Mouse (Mus musculus): ENCODE measurements around the gene Tpd52l1. TPM values are rescaled to one million over a fixed set of nuclear protein-coding genes. Genes with fewer than 3 reads are reported as not detected.

Tpd52l1 gene
- polyA plus RNA-seq, 1 experiment from 2014 or later: 15.2 TPM

GRCm38 (mm10) chr10:31307024-31307598 lies 138.6 kb downstream of the Tpd52l1 start:
- Histone ChIP-seq H3K27me3 (replicated peaks; ENCODE audit: control insufficient read depth, insufficient read depth, low read length) (no peaks in the 10 kb centered on the region), H3K4me1 (ENCODE audit: control insufficient read depth, insufficient read depth, low read length) (no peaks in the 10 kb centered on the region), H3K27ac (ENCODE audit: low read length) (no peak overlapping the region), H3K4me2 (ENCODE audit: low read depth, low read length) (no peak overlapping the region), H3K9me3 (ENCODE audit: control insufficient read depth, low read length) (no peaks in the 10 kb centered on the region), H3K4me3 (ENCODE audit: low read length) (no peak overlapping the region), H3K36me3 (ENCODE audit: control insufficient read depth, insufficient read depth, low read length) (no peaks in the 10 kb centered on the region), H3K9ac (ENCODE audit: low read depth, low read length) (no peak overlapping the region)
- ATAC-seq: no peak
- WGBS: 33% methylated on average over 1 of the region's 1 CpGs

DNA sequence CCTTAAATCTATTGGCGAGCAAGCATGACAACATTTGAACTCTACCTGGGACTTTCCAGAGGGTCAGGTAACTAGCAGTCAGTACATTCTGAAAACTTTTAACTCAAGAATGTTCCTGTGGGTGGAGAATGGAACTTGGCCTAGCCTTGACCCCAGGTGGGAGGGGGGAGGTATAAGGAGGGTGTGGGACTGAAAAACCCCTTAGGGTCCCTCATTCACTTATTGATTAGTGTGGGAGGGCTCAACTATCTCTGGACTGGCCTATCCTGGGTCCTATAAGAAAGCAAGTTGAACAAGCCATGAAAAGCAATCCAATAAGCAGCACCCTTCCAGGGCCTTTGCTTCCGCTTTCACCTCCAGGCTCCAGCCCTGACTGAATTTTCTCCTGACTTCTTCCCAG lies 142.3 kb downstream of the Tpd52l1 start:
- Histone ChIP-seq H3K4me2 (ENCODE audit: low read depth, low read length) (no peak overlapping the region), H3K4me1 (ENCODE audit: control insufficient read depth, insufficient read depth, low read length) (no peaks in the 10 kb centered on the region), H3K27ac (ENCODE audit: low read length) (no peak overlapping the region), H3K4me3 (ENCODE audit: low read length) (no peak overlapping the region), H3K9ac (ENCODE audit: low read depth, low read length) (no peak overlapping the region), H3K27me3 (replicated peaks; ENCODE audit: control insufficient read depth, insufficient read depth, low read length) (no peaks in the 10 kb centered on the region), H3K9me3 (ENCODE audit: control insufficient read depth, low read length) (no peaks in the 10 kb centered on the region), H3K36me3 (ENCODE audit: control insufficient read depth, insufficient read depth, low read length) (no peaks in the 10 kb centered on the region)
- 95% methylated on average over 2 of the region's 2 CpGs for WGBS
- no peak for ATAC-seq

- no peak for ATAC-seq
- WGBS: 72% methylated on average over 1 of the region's 1 CpGs
- H3K4me3 ChIP-seq (ENCODE audit: low read length): no peak overlapping the region
Observed at GRCm38 (mm10) chr10:31300292-31300691, 145.5 kb downstream of the Tpd52l1 start.

DNA sequence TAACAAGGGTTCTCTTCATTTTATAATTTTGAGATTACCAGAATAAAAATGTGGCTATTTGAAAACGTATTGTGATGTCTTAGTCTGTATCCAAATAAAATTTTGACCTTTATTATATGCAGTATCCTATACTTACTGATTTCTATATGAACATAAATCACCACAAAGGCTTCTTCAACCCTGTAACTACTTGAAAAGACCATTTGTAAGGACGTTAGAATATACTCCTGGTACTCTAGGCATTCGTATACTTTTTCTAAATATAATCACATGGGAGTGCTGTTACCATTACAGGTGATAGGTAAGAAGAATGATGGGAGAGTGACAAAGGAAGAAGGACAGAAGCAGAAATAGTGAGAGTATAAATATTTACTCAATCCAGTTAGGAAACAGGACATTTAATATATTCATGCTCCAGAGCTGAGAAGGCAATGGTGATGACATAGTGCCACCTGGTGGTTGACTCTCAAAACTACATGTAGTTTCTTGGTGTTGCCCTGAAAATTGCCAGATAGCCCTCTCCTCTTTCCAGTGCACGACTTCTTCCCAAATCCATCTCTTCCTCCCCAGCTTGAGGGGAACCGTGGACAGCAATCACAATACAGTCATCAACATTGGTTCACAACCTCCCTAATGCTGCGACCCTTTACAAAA lies 146.7 kb downstream of the Tpd52l1 start:
- H3K4me2 ChIP-seq (ENCODE audit: low read depth, low read length): no peak overlapping the region
- 30% methylated on average over 6 of the region's 6 CpGs for WGBS
- no peak overlapping the region for H3K9ac ChIP-seq (ENCODE audit: low read depth, low read length)
- no peaks in the 10 kb centered on the region for H3K27me3 ChIP-seq (replicated peaks; ENCODE audit: control insufficient read depth, insufficient read depth, low read length)
- no peaks in the 10 kb centered on the region for H3K9me3 ChIP-seq (ENCODE audit: control insufficient read depth, low read length)
- no peak overlapping the region for H3K4me3 ChIP-seq (ENCODE audit: low read length)
- H3K27ac ChIP-seq (ENCODE audit: low read length): no peak overlapping the region
- H3K36me3 ChIP-seq (ENCODE audit: control insufficient read depth, insufficient read depth, low read length): no peaks in the 10 kb centered on the region
- no peaks in the 10 kb centered on the region for H3K4me1 ChIP-seq (ENCODE audit: control insufficient read depth, insufficient read depth, low read length)
- ATAC-seq: peak; percentile 44; the same call in 1 of the 2 replicates

More at GRCm38 (mm10) chr10:31300292-31300691, 145.5 kb downstream of the Tpd52l1 start:
- no peak overlapping the region for H3K9ac ChIP-seq (ENCODE audit: low read depth, low read length)
- no peaks in the 10 kb centered on the region for H3K9me3 ChIP-seq (ENCODE audit: control insufficient read depth, low read length)
- no peaks in the 10 kb centered on the region for H3K27me3 ChIP-seq (replicated peaks; ENCODE audit: control insufficient read depth, insufficient read depth, low read length)
- H3K4me2 ChIP-seq (ENCODE audit: low read depth, low read length): no peak overlapping the region
- H3K36me3 ChIP-seq (ENCODE audit: control insufficient read depth, insufficient read depth, low read length): no peaks in the 10 kb centered on the region
- no peak overlapping the region for H3K27ac ChIP-seq (ENCODE audit: low read length)
- H3K4me1 ChIP-seq (ENCODE audit: control insufficient read depth, insufficient read depth, low read length): no peaks in the 10 kb centered on the region

DNA sequence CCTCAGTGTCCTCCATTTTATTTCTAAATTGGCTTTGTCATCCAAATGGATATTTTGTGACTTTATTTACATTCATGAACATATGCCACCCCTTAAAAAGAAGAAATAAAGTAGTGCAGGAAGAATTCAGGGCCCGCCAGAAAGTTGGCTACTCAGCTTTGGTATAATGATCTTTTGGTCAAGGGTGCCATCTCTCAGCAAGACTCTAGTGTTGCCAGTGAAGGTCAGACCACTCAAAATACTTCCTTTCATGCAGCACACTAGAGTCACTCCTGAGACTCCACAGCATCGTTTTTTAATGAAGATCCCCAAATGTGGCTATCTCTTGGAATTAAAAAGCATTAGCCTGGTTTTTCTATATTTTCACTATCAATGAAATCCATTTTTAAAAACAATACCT lies 147.5 kb downstream of the Tpd52l1 start:
- no peaks in the 10 kb centered on the region for H3K27me3 ChIP-seq (replicated peaks; ENCODE audit: control insufficient read depth, insufficient read depth, low read length)
- H3K27ac ChIP-seq (ENCODE audit: low read length): no peak overlapping the region
- H3K4me1 ChIP-seq (ENCODE audit: control insufficient read depth, insufficient read depth, low read length): no peaks in the 10 kb centered on the region
- no peaks in the 10 kb centered on the region for H3K36me3 ChIP-seq (ENCODE audit: control insufficient read depth, insufficient read depth, low read length)
- no peak overlapping the region for H3K9ac ChIP-seq (ENCODE audit: low read depth, low read length)
- H3K4me3 ChIP-seq (ENCODE audit: low read length): no peak overlapping the region
- no peaks in the 10 kb centered on the region for H3K9me3 ChIP-seq (ENCODE audit: control insufficient read depth, low read length)
- ATAC-seq: no peak
- no peak overlapping the region for H3K4me2 ChIP-seq (ENCODE audit: low read depth, low read length)
- 67% methylated on average over 2 of the region's 2 CpGs for WGBS

DNA sequence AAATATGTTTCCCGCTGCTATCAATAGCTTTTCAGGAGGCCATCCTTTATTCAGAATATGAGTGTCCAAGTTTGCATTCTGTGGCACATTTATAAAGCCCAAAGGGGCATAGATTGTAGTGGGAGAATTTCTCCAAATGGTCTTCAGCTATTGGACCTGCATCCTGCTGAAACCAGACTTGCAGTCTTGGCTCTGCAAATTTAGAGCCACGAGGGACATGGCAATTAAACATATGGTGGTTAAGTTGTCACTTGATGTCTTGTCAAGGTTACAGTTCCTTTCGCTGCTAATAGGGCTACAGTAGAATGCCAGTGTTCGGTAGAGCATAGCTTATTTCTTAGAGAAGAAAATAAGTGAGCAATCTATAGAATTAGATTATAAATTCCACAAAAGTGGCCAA lies 148.7 kb downstream of the Tpd52l1 start:
- Histone ChIP-seq H3K9me3 (ENCODE audit: control insufficient read depth, low read length) (no peaks in the 10 kb centered on the region), H3K4me3 (ENCODE audit: low read length) (no peak overlapping the region), H3K4me2 (ENCODE audit: low read depth, low read length) (no peak overlapping the region), H3K36me3 (ENCODE audit: control insufficient read depth, insufficient read depth, low read length) (no peaks in the 10 kb centered on the region), H3K9ac (ENCODE audit: low read depth, low read length) (no peak overlapping the region), H3K27ac (ENCODE audit: low read length) (no peak overlapping the region), H3K4me1 (ENCODE audit: control insufficient read depth, insufficient read depth, low read length) (no peaks in the 10 kb centered on the region), H3K27me3 (replicated peaks; ENCODE audit: control insufficient read depth, insufficient read depth, low read length) (no peaks in the 10 kb centered on the region)
- ATAC-seq: no peak
- WGBS: 76% methylated on average over 4 of the region's 4 CpGs

- Histone ChIP-seq H3K27me3 (replicated peaks; ENCODE audit: control insufficient read depth, insufficient read depth, low read length) (no peaks in the 10 kb centered on the region), H3K36me3 (ENCODE audit: control insufficient read depth, insufficient read depth, low read length) (no peaks in the 10 kb centered on the region), H3K9ac (ENCODE audit: low read depth, low read length) (no peak overlapping the region), H3K4me1 (ENCODE audit: control insufficient read depth, insufficient read depth, low read length) (no peaks in the 10 kb centered on the region), H3K9me3 (ENCODE audit: control insufficient read depth, low read length) (no peaks in the 10 kb centered on the region), H3K4me2 (ENCODE audit: low read depth, low read length) (no peak overlapping the region), H3K27ac (ENCODE audit: low read length) (no peak overlapping the region), H3K4me3 (ENCODE audit: low read length) (no peak overlapping the region)
- ATAC-seq: no peak
- WGBS: 48% methylated on average over 1 of the region's 1 CpGs
Observed at GRCm38 (mm10) chr10:31296458-31296857, 149.3 kb downstream of the Tpd52l1 start.

DNA sequence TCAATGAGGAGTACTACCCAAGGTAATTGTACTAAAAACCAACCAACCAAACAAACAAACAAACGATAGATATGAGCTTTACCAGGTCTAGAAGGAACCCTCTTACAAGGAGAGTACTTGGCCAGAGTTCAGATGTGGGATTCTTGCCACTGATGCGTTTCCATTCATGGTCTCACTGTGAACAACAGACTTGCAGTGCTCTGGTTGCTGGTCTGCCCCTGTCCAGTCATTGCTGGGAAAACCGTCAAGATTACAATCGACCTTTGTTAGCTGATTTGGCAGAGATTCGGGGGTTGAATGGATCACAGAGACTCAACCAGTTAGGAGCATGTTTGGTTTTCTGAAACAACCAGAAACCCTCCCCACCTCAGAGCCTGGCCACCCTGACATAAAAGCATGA lies 150.1 kb downstream of the Tpd52l1 start:
- no peak for ATAC-seq

GRCm38 (mm10) chr10:31288697-31289390 lies 156.9 kb downstream of the Tpd52l1 start:
- no peak overlapping the region for H3K4me3 ChIP-seq (ENCODE audit: low read length)
- 85% methylated on average over 4 of the region's 4 CpGs for WGBS
- H3K9me3 ChIP-seq (ENCODE audit: control insufficient read depth, low read length): no peaks in the 10 kb centered on the region
- H3K27ac ChIP-seq (ENCODE audit: low read length): no peak overlapping the region
- no peaks in the 10 kb centered on the region for H3K4me1 ChIP-seq (ENCODE audit: control insufficient read depth, insufficient read depth, low read length)
- ATAC-seq: no peak
- H3K4me2 ChIP-seq (ENCODE audit: low read depth, low read length): no peak overlapping the region
- H3K9ac ChIP-seq (ENCODE audit: low read depth, low read length): no peak overlapping the region
- H3K36me3 ChIP-seq (ENCODE audit: control insufficient read depth, insufficient read depth, low read length): no peaks in the 10 kb centered on the region
- no peaks in the 10 kb centered on the region for H3K27me3 ChIP-seq (replicated peaks; ENCODE audit: control insufficient read depth, insufficient read depth, low read length)

More for the DNA sequence above, 150.1 kb downstream of the Tpd52l1 start:
- no peaks in the 10 kb centered on the region for H3K9me3 ChIP-seq (ENCODE audit: control insufficient read depth, low read length)
- WGBS: 53% methylated on average over 5 of the region's 5 CpGs
- H3K9ac ChIP-seq (ENCODE audit: low read depth, low read length): no peak overlapping the region
- H3K4me3 ChIP-seq (ENCODE audit: low read length): no peak overlapping the region
- H3K27ac ChIP-seq (ENCODE audit: low read length): no peak overlapping the region
- H3K27me3 ChIP-seq (replicated peaks; ENCODE audit: control insufficient read depth, insufficient read depth, low read length): no peaks in the 10 kb centered on the region
- no peak overlapping the region for H3K4me2 ChIP-seq (ENCODE audit: low read depth, low read length)
- no peaks in the 10 kb centered on the region for H3K36me3 ChIP-seq (ENCODE audit: control insufficient read depth, insufficient read depth, low read length)
- H3K4me1 ChIP-seq (ENCODE audit: control insufficient read depth, insufficient read depth, low read length): no peaks in the 10 kb centered on the region
